In genomic region chr9:41974661-41975060, GRCm38 (mm10) we compare ENCODE assay signal across 13 mouse cellular contexts.
A peak's percentile ranks its signal among the peaks of the same experiment; 100 is the strongest.
DNase-seq lines count a peak whose midpoint lies in the region; ATAC-seq and TF ChIP-seq lines count a peak whose summit lies in the region.
"Had no signal": no experiment of that assay in that cellular context is flagged by ENCODE, and none has a peak within 500 bp of the region (broad histone marks: within the 10 kb centered on the region; RNA-seq: fewer than 3 reads in every experiment).

No protein-coding gene starts in this region.

- H3K9me3 ChIP-seq in hindbrain, embryonic 14.5 days (ENCODE audit: control insufficient read depth, low read length), result no peaks in the 10 kb centered on the region
- H3K9me3 ChIP-seq in hindbrain, embryonic 10.5 days, result peaks cover 5% of the 10 kb centered on the region; the same call in 1 of the 2 replicates
- H3K9me3 ChIP-seq in embryonic facial prominence, embryonic 10.5 days, result no peaks in the 10 kb centered on the region
- H3K9me3 ChIP-seq: neural tube, embryonic 15.5 days had no signal

- 61% methylated on average over 3 of the region's 3 CpGs for WGBS in hindbrain, embryonic 14.5 days
- WGBS in hindbrain, embryonic 10.5 days, result 89% methylated on average over 3 of the region's 3 CpGs
- WGBS in cerebellum, adult 2 months, result 3% methylated on average over 3 of the region's 3 CpGs
- whole genome bisulfite sequencing in embryonic facial prominence, embryonic 10.5 days, result 80% methylated on average over 3 of the region's 3 CpGs

- no peak for TF ChIP-seq POLR2A in cerebellum, adult 2 months (IDR thresholded peaks at IDR 0.05; ENCODE audit: borderline replicate concordance, insufficient read depth, low read length)

- no peak for DNase-seq in hindbrain, embryonic 14.5 days (ENCODE audit: low spot score)
- DNase-seq in hindbrain, embryonic 10.5 days (ENCODE audit: low spot score), result no peak
- peak; percentile 60 to 66 for DNase-seq in cerebellum, adult 2 months
- DNase-seq in embryonic facial prominence, embryonic 10.5 days (ENCODE audit: low spot score), result no peak
- DNase-seq in gastrocnemius, postnatal 4 days (ENCODE audit: low spot score in 2 of 2), result no peak
- no peak for DNase-seq in layer of hippocampus, adult 9-10 months (ENCODE audit: low spot score)
- no peak for DNase-seq in layer of hippocampus, postnatal 36 days

- H3K27ac ChIP-seq in hindbrain, embryonic 14.5 days, result peak overlapping the region; percentile 48; the same call in 1 of the 2 replicates
- no peak overlapping the region for H3K27ac ChIP-seq in hindbrain, embryonic 10.5 days
- H3K27ac ChIP-seq in cerebellum, adult 2 months (ENCODE audit: insufficient read depth, low read length), result no peak overlapping the region
- H3K27ac ChIP-seq in embryonic facial prominence, embryonic 10.5 days (replicated peaks), result 0 out of 2 replicates have a peak overlapping the region, but pooled peaks have one; percentile 40
- H3K27ac ChIP-seq: limb, embryonic 12.5 days; liver, embryonic 14.5 days had no signal

- H3K27me3 ChIP-seq in hindbrain, embryonic 14.5 days (ENCODE audit: control insufficient read depth, insufficient read depth, low read length), result no peaks in the 10 kb centered on the region
- no peaks in the 10 kb centered on the region for H3K27me3 ChIP-seq in hindbrain, embryonic 10.5 days (ENCODE audit: insufficient read depth, poor library complexity, severe bottlenecking)
- H3K27me3 ChIP-seq in cerebellum, adult 2 months (ENCODE audit: control insufficient read depth, insufficient read depth, low read length), result no peaks in the 10 kb centered on the region
- H3K27me3 ChIP-seq in embryonic facial prominence, embryonic 10.5 days (replicated peaks; ENCODE audit: low read depth, poor library complexity, severe bottlenecking), result no peaks in the 10 kb centered on the region
- H3K27me3 ChIP-seq: limb, embryonic 12.5 days; neural tube, embryonic 15.5 days; Patski had no signal

- TF ChIP-seq CTCF in cerebellum, adult 2 months (IDR thresholded peaks at IDR 0.05; ENCODE audit: borderline replicate concordance, insufficient read depth, low read depth, low read length), result no peak

- peaks cover 40% of the 10 kb centered on the region for H3K36me3 ChIP-seq in hindbrain, embryonic 14.5 days (replicated peaks; ENCODE audit: control insufficient read depth, insufficient read depth)
- H3K36me3 ChIP-seq in hindbrain, embryonic 10.5 days, result peaks cover 22% of the 10 kb centered on the region
- H3K36me3 ChIP-seq in embryonic facial prominence, embryonic 10.5 days (replicated peaks), result peaks cover 24% of the 10 kb centered on the region

- H3K4me2 ChIP-seq in hindbrain, embryonic 14.5 days (replicated peaks), result no peak overlapping the region
- H3K4me2 ChIP-seq: limb, embryonic 12.5 days; neural tube, embryonic 15.5 days had no signal

- 0 out of 2 replicates have a peak, but pooled peaks have one; percentile 21 for ATAC-seq in hindbrain, embryonic 14.5 days (ENCODE audit: low FRiP score)
- ATAC-seq in cerebellum, adult (ENCODE audit: insufficient number of reproducible peaks, low FRiP score, low TSS enrichment), result 0 out of 2 replicates have a peak, but pooled peaks have one; percentile 26
- ATAC-seq: lung, postnatal 0 days; Patski had no signal

- no peak overlapping the region for H3K4me3 ChIP-seq in hindbrain, embryonic 14.5 days (replicated peaks; ENCODE audit: low read length)
- no peak overlapping the region for H3K4me3 ChIP-seq in hindbrain, embryonic 10.5 days
- no peak overlapping the region for H3K4me3 ChIP-seq in cerebellum, adult 2 months (replicated peaks; ENCODE audit: insufficient read depth, low read depth, low read length)
- no peak overlapping the region for H3K4me3 ChIP-seq in embryonic facial prominence, embryonic 10.5 days
- H3K4me3 ChIP-seq: limb, embryonic 12.5 days; neural tube, embryonic 15.5 days had no signal

- 0 out of 2 replicates have a peak overlapping the region, but pooled peaks have one; percentile 1 for H3K9ac ChIP-seq in hindbrain, embryonic 14.5 days
- H3K9ac ChIP-seq: limb, embryonic 12.5 days; liver, embryonic 14.5 days; neural tube, embryonic 15.5 days had no signal

- no peaks in the 10 kb centered on the region for H3K4me1 ChIP-seq in hindbrain, embryonic 14.5 days (replicated peaks; ENCODE audit: control insufficient read depth, insufficient read depth, low read length)
- H3K4me1 ChIP-seq in hindbrain, embryonic 10.5 days (replicated peaks), result no peaks in the 10 kb centered on the region
- peaks cover 12% of the 10 kb centered on the region for H3K4me1 ChIP-seq in cerebellum, adult 2 months (ENCODE audit: control insufficient read depth, insufficient read depth, low read length)
- peaks cover 4% of the 10 kb centered on the region for H3K4me1 ChIP-seq in embryonic facial prominence, embryonic 10.5 days

Comparison
In these comparisons a context has a peak if more than half of its experiments do, and no peak if none do; other contexts are left out.
1. H3K27ac ChIP-seq: peak in hindbrain, embryonic 14.5 days (single experiment) and embryonic facial prominence, embryonic 10.5 days (single experiment); none in hindbrain, embryonic 10.5 days (single experiment) and cerebellum, adult 2 months (single experiment).
2. DNase-seq: peak in cerebellum, adult 2 months (2 of 2); none in hindbrain, embryonic 14.5 days (single experiment), hindbrain, embryonic 10.5 days (single experiment), embryonic facial prominence, embryonic 10.5 days (single experiment), gastrocnemius, postnatal 4 days (0 of 2), layer of hippocampus, adult 9-10 months (single experiment) and layer of hippocampus, postnatal 36 days (0 of 2).